Mouse (Mus musculus): ENCODE measurements around the gene 4931422A03Rik. TPM values are rescaled to one million over a fixed set of nuclear protein-coding genes. Genes with fewer than 3 reads are reported as not detected.

The 4931422A03Rik gene
- total RNA-seq, 4 experiments from 2014 or later, result not detected

GRCm38 (mm10) chr2:103968919-103969436, 59.2 kb downstream of the 4931422A03Rik start:
- no peak for DNase-seq

GRCm38 (mm10) chr2:103968186-103968585, 60.0 kb downstream of the 4931422A03Rik start:
- DNase-seq, result no peak

GRCm38 (mm10) chr2:103965391-103965790, 62.8 kb downstream of the 4931422A03Rik start:
- no peak for DNase-seq

- DNase-seq, result no peak
These were observed 65.8 kb downstream of the 4931422A03Rik start for GRCm38 (mm10) chr2:103962349-103962748.

- DNase-seq, result no peak
These were observed 68.6 kb downstream of the 4931422A03Rik start for GRCm38 (mm10) chr2:103959574-103959973.

- DNase-seq, result no peak
These were observed 69.1 kb downstream of the 4931422A03Rik start for GRCm38 (mm10) chr2:103959066-103959465.

- no peak for DNase-seq
These were observed 69.5 kb downstream of the 4931422A03Rik start for GRCm38 (mm10) chr2:103958634-103959033.

- DNase-seq, result no peak
These were observed 70.3 kb downstream of the 4931422A03Rik start, which contains the start of gene Lmo2 for GRCm38 (mm10) chr2:103957649-103958546. TSS of gene Lmo2 (plus strand) at chr2:103957986.

- no peak for DNase-seq
These were observed 71.3 kb downstream of the 4931422A03Rik start for GRCm38 (mm10) chr2:103956867-103957266.

- no peak for DNase-seq
These were observed 72.4 kb downstream of the 4931422A03Rik start for GRCm38 (mm10) chr2:103955714-103956113.

GRCm38 (mm10) chr2:103953050-103953835, 74.9 kb downstream of the 4931422A03Rik start:
- DNase-seq, result no peak

GRCm38 (mm10) chr2:103947982-103948655, 80.0 kb downstream of the 4931422A03Rik start:
- no peak for DNase-seq

- no peak for DNase-seq
These were observed 81.3 kb downstream of the 4931422A03Rik start for GRCm38 (mm10) chr2:103946892-103947291.

GRCm38 (mm10) chr2:103945571-103946092, 82.5 kb downstream of the 4931422A03Rik start:
- DNase-seq, result no peak

GRCm38 (mm10) chr2:103944859-103945258, 83.3 kb downstream of the 4931422A03Rik start:
- DNase-seq, result no peak

GRCm38 (mm10) chr2:103941085-103941484, 87.1 kb downstream of the 4931422A03Rik start:
- DNase-seq, result no peak

- no peak for DNase-seq
These were observed 89.2 kb downstream of the 4931422A03Rik start for GRCm38 (mm10) chr2:103939003-103939402.

- DNase-seq, result no peak
These were observed 89.6 kb downstream of the 4931422A03Rik start for GRCm38 (mm10) chr2:103938573-103938972.

GRCm38 (mm10) chr2:103937670-103938069, 90.5 kb downstream of the 4931422A03Rik start:
- DNase-seq, result no peak

GRCm38 (mm10) chr2:103936666-103937065, 91.5 kb downstream of the 4931422A03Rik start:
- no peak for DNase-seq

GRCm38 (mm10) chr2:103935691-103936435, 92.3 kb downstream of the 4931422A03Rik start:
- no peak for DNase-seq

Measured in adrenal gland, adult 8-10 months (tissue).